8 mouse cellular contexts compared by ENCODE assay signal in genomic region chr10:23786040-23786439, GRCm38 (mm10). TPM values are rescaled to one million over a fixed set of nuclear protein-coding genes. Genes with fewer than 3 reads are reported as not detected.
DNase-seq lines count a peak whose midpoint lies in the region; ATAC-seq and TF ChIP-seq lines count a peak whose summit lies in the region.

No protein-coding gene starts in this region.

- peak overlapping the region; percentile 91 for H3K4me2 ChIP-seq in lung, embryonic 14.5 days
- peak overlapping the region; percentile 81 for H3K4me2 ChIP-seq in embryonic facial prominence, embryonic 11.5 days (ENCODE audit: low read depth, low read length)
- H3K4me2 ChIP-seq in intestine, postnatal 0 days (replicated peaks; ENCODE audit: low read depth) = peak overlapping the region; percentile 67
- peak overlapping the region; percentile 83 for H3K4me2 ChIP-seq in neural tube, embryonic 15.5 days

- H3K4me1 ChIP-seq in lung, embryonic 14.5 days (ENCODE audit: insufficient read depth) = 0 out of 2 replicates have a peak, but pooled peaks cover 4% of the 10 kb centered on the region
- no peaks in the 10 kb centered on the region for H3K4me1 ChIP-seq in embryonic facial prominence, embryonic 11.5 days (ENCODE audit: control insufficient read depth, insufficient read depth, low read length)
- peaks cover 7% of the 10 kb centered on the region; the same call in 1 of the 2 replicates for H3K4me1 ChIP-seq in intestine, postnatal 0 days (replicated peaks; ENCODE audit: control insufficient read depth, insufficient read depth, low read length)
- peaks cover 33% of the 10 kb centered on the region for H3K4me1 ChIP-seq in neural tube, embryonic 15.5 days

- no peak for TF ChIP-seq CTCF in lung, embryonic 14.5 days (IDR thresholded peaks at IDR 0.05; ENCODE audit: low read depth)
- TF ChIP-seq CTCF in intestine, postnatal 0 days (IDR thresholded peaks at IDR 0.05; ENCODE audit: low read depth) = no peak

- 2% methylated on average over 4 of the region's 4 CpGs for WGBS in lung, embryonic 14.5 days
- WGBS in embryonic facial prominence, embryonic 11.5 days = 0% methylated on average over 4 of the region's 4 CpGs
- WGBS in intestine, postnatal 0 days = under 1% methylated on average over 4 of the region's 4 CpGs
- WGBS in neural tube, embryonic 15.5 days = 1% methylated on average over 4 of the region's 4 CpGs

- no peaks in the 10 kb centered on the region for H3K9me3 ChIP-seq in lung, embryonic 14.5 days (ENCODE audit: low read depth, low read length)
- no peaks in the 10 kb centered on the region for H3K9me3 ChIP-seq in embryonic facial prominence, embryonic 11.5 days (replicated peaks; ENCODE audit: control insufficient read depth, low read length)
- H3K9me3 ChIP-seq in intestine, postnatal 0 days (ENCODE audit: control insufficient read depth) = no peaks in the 10 kb centered on the region
- no peaks in the 10 kb centered on the region for H3K9me3 ChIP-seq in neural tube, embryonic 15.5 days (replicated peaks)

- no peak for ATAC-seq in lung, embryonic 14.5 days (ENCODE audit: insufficient read depth)
- no peak for ATAC-seq in embryonic facial prominence, embryonic 11.5 days (replicated peaks; ENCODE audit: insufficient number of reproducible peaks, low FRiP score, low TSS enrichment, low read depth)
- no peak for ATAC-seq in intestine, postnatal 0 days
- no peak for ATAC-seq in neural tube, embryonic 15.5 days (ENCODE audit: low FRiP score)

- H3K36me3 ChIP-seq in lung, embryonic 14.5 days (ENCODE audit: insufficient read depth) = peaks cover 39% of the 10 kb centered on the region
- peaks cover 5% of the 10 kb centered on the region for H3K36me3 ChIP-seq in embryonic facial prominence, embryonic 11.5 days (replicated peaks; ENCODE audit: control insufficient read depth, insufficient read depth, low read depth, low read length)
- peaks cover 23% of the 10 kb centered on the region for H3K36me3 ChIP-seq in intestine, postnatal 0 days (ENCODE audit: control insufficient read depth, insufficient read depth)
- peaks cover 25% of the 10 kb centered on the region for H3K36me3 ChIP-seq in neural tube, embryonic 15.5 days

- H3K9ac ChIP-seq in lung, embryonic 14.5 days = peak overlapping the region; percentile 97
- peak overlapping the region; percentile 94 for H3K9ac ChIP-seq in embryonic facial prominence, embryonic 11.5 days (replicated peaks; ENCODE audit: low read length)
- peak overlapping the region; percentile 78 for H3K9ac ChIP-seq in intestine, postnatal 0 days (ENCODE audit: low read depth, low read length)
- H3K9ac ChIP-seq in neural tube, embryonic 15.5 days (replicated peaks) = peak overlapping the region; percentile 93

- DNase-seq in lung, embryonic 14.5 days = no peak
- DNase-seq in lung, adult 18-20 months = no peak
- no peak for DNase-seq in embryonic facial prominence, embryonic 11.5 days (ENCODE audit: low spot score)
- no peak for DNase-seq in ovary, postnatal 10 days (ENCODE audit: low spot score)
- DNase-seq in layer of hippocampus, postnatal 14 days (ENCODE audit: low spot score in 2 of 2) = no peak
- DNase-seq in frontal cortex, postnatal 25 days (ENCODE audit: low spot score in 2 of 2) = no peak

- H3K27ac ChIP-seq in lung, embryonic 14.5 days (ENCODE audit: low read depth) = peak overlapping the region; percentile 76; the same call in 1 of the 2 replicates
- no peak overlapping the region; the same call in 1 of the 2 replicates for H3K27ac ChIP-seq in embryonic facial prominence, embryonic 11.5 days (replicated peaks; ENCODE audit: low read depth, low read length)
- H3K27ac ChIP-seq in intestine, postnatal 0 days (ENCODE audit: low read depth, low read length) = no peak overlapping the region
- no peak overlapping the region for H3K27ac ChIP-seq in neural tube, embryonic 15.5 days (replicated peaks)

- H3K4me3 ChIP-seq in lung, embryonic 14.5 days (ENCODE audit: low read depth, low read length) = peak overlapping the region; percentile 81
- peak overlapping the region; percentile 86 for H3K4me3 ChIP-seq in embryonic facial prominence, embryonic 11.5 days (ENCODE audit: low read depth, low read length)
- H3K4me3 ChIP-seq in intestine, postnatal 0 days (ENCODE audit: low read depth, low read length) = peak overlapping the region; percentile 72
- peak overlapping the region; percentile 80 for H3K4me3 ChIP-seq in neural tube, embryonic 15.5 days (replicated peaks)

- no peaks in the 10 kb centered on the region for H3K27me3 ChIP-seq in lung, embryonic 14.5 days (ENCODE audit: insufficient read depth, low read length)
- H3K27me3 ChIP-seq in embryonic facial prominence, embryonic 11.5 days (ENCODE audit: control insufficient read depth, insufficient read depth, low read length) = no peaks in the 10 kb centered on the region
- no peaks in the 10 kb centered on the region for H3K27me3 ChIP-seq in intestine, postnatal 0 days (replicated peaks; ENCODE audit: control insufficient read depth, insufficient read depth, low read length)
- H3K27me3 ChIP-seq in neural tube, embryonic 15.5 days (replicated peaks) = no peaks in the 10 kb centered on the region

RNA-seq across cellular contexts. Expression of gene Rps12, which starts 1.0 kb away (rescaled TPM):
- polyA plus RNA-seq in lung, embryonic 14.5 days (2014; fragmentation: Nextera tagmentation; extraction: Ambion mirVana) = 235 and 246 TPM in 2 replicates
- polyA plus RNA-seq in embryonic facial prominence, embryonic 11.5 days (2014; fragmentation: Nextera tagmentation; extraction: Ambion mirVana) = 126 and 139 TPM in 2 replicates
- polyA plus RNA-seq in intestine, postnatal 0 days (2015; fragmentation: Nextera tagmentation; extraction: Ambion mirVana) = 144 and 151 TPM in 2 replicates
- polyA plus RNA-seq in neural tube, embryonic 15.5 days (2015; fragmentation: Nextera tagmentation; extraction: Ambion mirVana) = 96.4 and 125 TPM in 2 replicates
- total RNA-seq in layer of hippocampus, postnatal 14 days (2021) = 100 to 1,000 TPM; 214 to 218 TPM

RNA-seq across cellular contexts. Expression of gene Slc18b1, which starts 10.7 kb away (rescaled TPM):
- polyA plus RNA-seq in lung, embryonic 14.5 days (2014; fragmentation: Nextera tagmentation; extraction: Ambion mirVana) = 21.7 and 22.9 TPM in 2 replicates
- polyA plus RNA-seq in embryonic facial prominence, embryonic 11.5 days (2014; fragmentation: Nextera tagmentation; extraction: Ambion mirVana) = 21.5 and 22.5 TPM in 2 replicates
- polyA plus RNA-seq in intestine, postnatal 0 days (2015; fragmentation: Nextera tagmentation; extraction: Ambion mirVana) = 12.9 and 14.0 TPM in 2 replicates
- 18.1 and 21.1 TPM in 2 replicates for polyA plus RNA-seq in neural tube, embryonic 15.5 days (2015; fragmentation: Nextera tagmentation; extraction: Ambion mirVana)
- 10 to 100 TPM; 24.7 to 30.8 TPM for total RNA-seq in layer of hippocampus, postnatal 14 days (2021)
